Mouse (Mus musculus): ENCODE measurements around the gene Rsbn1. TPM values are rescaled to one million over a fixed set of nuclear protein-coding genes. Genes with fewer than 3 reads are reported as not detected.

The Rsbn1 gene
- polyA plus RNA-seq, 1 experiment from 2014 or later = 3.2 TPM

- H3K4me3 ChIP-seq (ENCODE audit: low read depth, low read length) = no peak overlapping the region
- H3K36me3 ChIP-seq (ENCODE audit: control insufficient read depth, insufficient read depth) = no peaks in the 10 kb centered on the region
- no peaks in the 10 kb centered on the region for H3K9me3 ChIP-seq (replicated peaks; ENCODE audit: control insufficient read depth, low read length)
- no peaks in the 10 kb centered on the region for H3K27me3 ChIP-seq (ENCODE audit: control insufficient read depth, insufficient read depth, low read depth, low read length)
- no peak overlapping the region for H3K4me2 ChIP-seq (ENCODE audit: low read depth, low read length)
- peaks cover 22% of the 10 kb centered on the region for H3K4me1 ChIP-seq (ENCODE audit: control insufficient read depth, low read depth, low read length)
- no peak overlapping the region for H3K9ac ChIP-seq (ENCODE audit: low read depth, low read length)
- no peak overlapping the region for H3K27ac ChIP-seq (ENCODE audit: low read length)
- 69% methylated on average over 1 of the region's 1 CpGs for WGBS (ENCODE audit: insufficient replicate concordance)
- no peak for ATAC-seq (ENCODE audit: low read depth)
Measured at GRCm38 (mm10) chr3:103920094-103920493, 6.2 kb downstream of the Rsbn1 start.

GRCm38 (mm10) chr3:103925302-103925701 lies 11.4 kb downstream of the Rsbn1 start:
- peaks cover 12% of the 10 kb centered on the region for H3K4me1 ChIP-seq (ENCODE audit: control insufficient read depth, low read depth, low read length)
- H3K36me3 ChIP-seq (ENCODE audit: control insufficient read depth, insufficient read depth) = peaks cover 9% of the 10 kb centered on the region
- no peak for ATAC-seq (ENCODE audit: low read depth)
- H3K27me3 ChIP-seq (ENCODE audit: control insufficient read depth, insufficient read depth, low read depth, low read length) = no peaks in the 10 kb centered on the region
- no peak overlapping the region for H3K27ac ChIP-seq (ENCODE audit: low read length)
- H3K4me2 ChIP-seq (ENCODE audit: low read depth, low read length) = no peak overlapping the region
- no peak overlapping the region for H3K9ac ChIP-seq (ENCODE audit: low read depth, low read length)
- WGBS (ENCODE audit: insufficient replicate concordance) = 47% methylated on average over 3 of the region's 3 CpGs
- H3K4me3 ChIP-seq (ENCODE audit: low read depth, low read length) = no peak overlapping the region
- H3K9me3 ChIP-seq (replicated peaks; ENCODE audit: control insufficient read depth, low read length) = no peaks in the 10 kb centered on the region

- 36% methylated on average over 6 of the region's 6 CpGs for WGBS (ENCODE audit: insufficient replicate concordance)
- Histone ChIP-seq H3K27ac (ENCODE audit: low read length) (0 out of 2 replicates have a peak overlapping the region, but pooled peaks have one; percentile 9), H3K27me3 (ENCODE audit: control insufficient read depth, insufficient read depth, low read depth, low read length) (no peaks in the 10 kb centered on the region), H3K4me1 (ENCODE audit: control insufficient read depth, low read depth, low read length) (peaks cover 8% of the 10 kb centered on the region), H3K4me2 (ENCODE audit: low read depth, low read length) (peak overlapping the region; percentile 24; the same call in 1 of the 2 replicates), H3K36me3 (ENCODE audit: control insufficient read depth, insufficient read depth) (peaks cover 14% of the 10 kb centered on the region), H3K9me3 (replicated peaks; ENCODE audit: control insufficient read depth, low read length) (no peaks in the 10 kb centered on the region), H3K4me3 (ENCODE audit: low read depth, low read length) (0 out of 2 replicates have a peak overlapping the region, but pooled peaks have one; percentile 1), H3K9ac (ENCODE audit: low read depth, low read length) (no peak overlapping the region)
- ATAC-seq (ENCODE audit: low read depth) = peak; percentile 56; the same call in 1 of the 2 replicates
Measured at GRCm38 (mm10) chr3:103927511-103927910, 13.6 kb downstream of the Rsbn1 start.

- Histone ChIP-seq H3K27me3 (ENCODE audit: control insufficient read depth, insufficient read depth, low read depth, low read length) (no peaks in the 10 kb centered on the region), H3K9ac (ENCODE audit: low read depth, low read length) (no peak overlapping the region), H3K27ac (ENCODE audit: low read length) (no peak overlapping the region), H3K4me1 (ENCODE audit: control insufficient read depth, low read depth, low read length) (no peaks in the 10 kb centered on the region), H3K9me3 (replicated peaks; ENCODE audit: control insufficient read depth, low read length) (no peaks in the 10 kb centered on the region), H3K4me2 (ENCODE audit: low read depth, low read length) (no peak overlapping the region), H3K36me3 (ENCODE audit: control insufficient read depth, insufficient read depth) (no peaks in the 10 kb centered on the region), H3K4me3 (ENCODE audit: low read depth, low read length) (no peak overlapping the region)
- WGBS (ENCODE audit: insufficient replicate concordance) = 75% methylated on average over 1 of the region's 1 CpGs
- no peak for ATAC-seq (ENCODE audit: low read depth)
Measured at GRCm38 (mm10) chr3:103944794-103945562, 31.1 kb downstream of the Rsbn1 start.

GRCm38 (mm10) chr3:103948666-103949065 lies 34.7 kb downstream of the Rsbn1 start:
- H3K9ac ChIP-seq (ENCODE audit: low read depth, low read length) = no peak overlapping the region
- no peak overlapping the region for H3K4me2 ChIP-seq (ENCODE audit: low read depth, low read length)
- H3K36me3 ChIP-seq (ENCODE audit: control insufficient read depth, insufficient read depth) = no peaks in the 10 kb centered on the region
- no peaks in the 10 kb centered on the region for H3K9me3 ChIP-seq (replicated peaks; ENCODE audit: control insufficient read depth, low read length)
- H3K27me3 ChIP-seq (ENCODE audit: control insufficient read depth, insufficient read depth, low read depth, low read length) = no peaks in the 10 kb centered on the region
- 75% methylated on average over 7 of the region's 7 CpGs for WGBS (ENCODE audit: insufficient replicate concordance)
- no peak overlapping the region for H3K4me3 ChIP-seq (ENCODE audit: low read depth, low read length)
- H3K27ac ChIP-seq (ENCODE audit: low read length) = no peak overlapping the region
- no peaks in the 10 kb centered on the region for H3K4me1 ChIP-seq (ENCODE audit: control insufficient read depth, low read depth, low read length)
- no peak for ATAC-seq (ENCODE audit: low read depth)

GRCm38 (mm10) chr3:103960622-103961021 lies 46.7 kb downstream of the Rsbn1 start:
- H3K36me3 ChIP-seq (ENCODE audit: control insufficient read depth, insufficient read depth) = peaks cover 5% of the 10 kb centered on the region; the same call in 1 of the 2 replicates
- no peaks in the 10 kb centered on the region for H3K4me1 ChIP-seq (ENCODE audit: control insufficient read depth, low read depth, low read length)
- no peak overlapping the region for H3K27ac ChIP-seq (ENCODE audit: low read length)
- no peaks in the 10 kb centered on the region for H3K27me3 ChIP-seq (ENCODE audit: control insufficient read depth, insufficient read depth, low read depth, low read length)
- no peak overlapping the region for H3K4me3 ChIP-seq (ENCODE audit: low read depth, low read length)
- ATAC-seq (ENCODE audit: low read depth) = no peak
- H3K4me2 ChIP-seq (ENCODE audit: low read depth, low read length) = no peak overlapping the region
- 78% methylated on average over 3 of the region's 3 CpGs for WGBS (ENCODE audit: insufficient replicate concordance)
- H3K9ac ChIP-seq (ENCODE audit: low read depth, low read length) = no peak overlapping the region
- no peaks in the 10 kb centered on the region for H3K9me3 ChIP-seq (replicated peaks; ENCODE audit: control insufficient read depth, low read length)

GRCm38 (mm10) chr3:103967231-103967630 lies 53.3 kb downstream of the Rsbn1 start:
- Histone ChIP-seq H3K9ac (ENCODE audit: low read depth, low read length) (peak overlapping the region; percentile 81), H3K36me3 (ENCODE audit: control insufficient read depth, insufficient read depth) (peaks cover 2% of the 10 kb centered on the region; the same call in 1 of the 2 replicates), H3K4me2 (ENCODE audit: low read depth, low read length) (peak overlapping the region; percentile 81), H3K4me3 (ENCODE audit: low read depth, low read length) (peak overlapping the region; percentile 89), H3K27ac (ENCODE audit: low read length) (no peak overlapping the region; the same call in 1 of the 2 replicates), H3K27me3 (ENCODE audit: control insufficient read depth, insufficient read depth, low read depth, low read length) (no peaks in the 10 kb centered on the region), H3K9me3 (replicated peaks; ENCODE audit: control insufficient read depth, low read length) (no peaks in the 10 kb centered on the region), H3K4me1 (ENCODE audit: control insufficient read depth, low read depth, low read length) (peaks cover 13% of the 10 kb centered on the region)
- ATAC-seq (ENCODE audit: low read depth) = no peak
- 22% methylated on average over 2 of the region's 2 CpGs for WGBS (ENCODE audit: insufficient replicate concordance)

GRCm38 (mm10) chr3:103967861-103968691 lies 54.2 kb downstream of the Rsbn1 start, which contains the start of gene Phtf1:
Gene Phtf1, plus strand, starts transcription at chr3:103968110.
- peak within 1 kb of the TSS; percentile 83 for H3K27ac ChIP-seq (ENCODE audit: low read length)

More at GRCm38 (mm10) chr3:103967861-103968691, 54.2 kb downstream of the Rsbn1 start, which contains the start of gene Phtf1:
- peak within 1 kb of the TSS; percentile 81 for H3K9ac ChIP-seq (ENCODE audit: low read depth, low read length)
- H3K4me3 ChIP-seq (ENCODE audit: low read depth, low read length) = peak within 1 kb of the TSS; percentile 89
- ATAC-seq (ENCODE audit: low read depth) = peak; percentile 95
- no peaks in the 10 kb centered on the region for H3K36me3 ChIP-seq (ENCODE audit: control insufficient read depth, insufficient read depth)
- H3K9me3 ChIP-seq (replicated peaks; ENCODE audit: control insufficient read depth, low read length) = no peaks in the 10 kb centered on the region
- no peaks in the 10 kb centered on the region for H3K27me3 ChIP-seq (ENCODE audit: control insufficient read depth, insufficient read depth, low read depth, low read length)
- peaks cover 13% of the 10 kb centered on the region for H3K4me1 ChIP-seq (ENCODE audit: control insufficient read depth, low read depth, low read length)
- H3K4me2 ChIP-seq (ENCODE audit: low read depth, low read length) = peak within 1 kb of the TSS; percentile 81
- WGBS (ENCODE audit: insufficient replicate concordance) = under 1% methylated on average over 68 of the region's 70 CpGs

All from liver, embryonic 16.5 days (tissue).